Mouse (Mus musculus) embryonic facial prominence, embryonic 13.5 days (tissue): ENCODE measurements around the gene Kif23. TPM values are rescaled to one million over a fixed set of nuclear protein-coding genes. Genes with fewer than 3 reads are reported as not detected.

ENCODE experiments used
- ATAC-seq: fragments of 200-750 bp; cut with Nextera tagmentation; 2 replicates; pipeline ENCODE4 v1.8.0; 2017; ENCODE audit warnings: low read depth; ENCODE audit not compliant: insufficient number of reproducible peaks, insufficient read depth, low FRiP score, low TSS enrichment
- H3K27ac ChIP-seq: fragments of 300-500 bp; sonication (generic); 2 replicates; pipeline ENCODE4 v1.5.1; 2015; ENCODE audit warnings: moderate library complexity, mild to moderate bottlenecking, inconsistent platforms
- H3K27me3 ChIP-seq: fragments of 300-500 bp; sonication (generic); 2 replicates; pipeline ENCODE4 v1.6.1; 2015; ENCODE audit warnings: mild to moderate bottlenecking, inconsistent platforms
- H3K36me3 ChIP-seq: fragments of 300-500 bp; sonication (generic); 2 replicates; pipeline ENCODE4 v1.6.1; 2015; ENCODE audit warnings: mild to moderate bottlenecking, inconsistent platforms
- H3K4me1 ChIP-seq: fragments of 300-500 bp; sonication (generic); 2 replicates; pipeline ENCODE4 v1.6.1; 2015; ENCODE audit warnings: inconsistent platforms
- H3K4me2 ChIP-seq: fragments of 300-500 bp; sonication (generic); 2 replicates; pipeline ENCODE4 v1.6.1; 2015; ENCODE audit warnings: moderate library complexity, mild to moderate bottlenecking, inconsistent platforms
- H3K4me3 ChIP-seq: fragments of 300-500 bp; sonication (generic); 2 replicates; pipeline ENCODE4 v1.5.1; 2015; ENCODE audit warnings: mild to moderate bottlenecking, inconsistent platforms
- H3K9ac ChIP-seq: fragments of 300-500 bp; sonication (generic); 2 replicates; pipeline ENCODE4 v1.6.1; 2015; ENCODE audit warnings: mild to moderate bottlenecking, inconsistent platforms
- H3K9me3 ChIP-seq: fragments of 300-500 bp; sonication (generic); 2 replicates; pipeline ENCODE4 v1.6.1; 2016; ENCODE audit warnings: inconsistent platforms
- WGBS: fragments of 180-500 bp; shearing (Covaris S2); methylation state at CpG from one replicate; pipeline ENCODE4 v1.1.7; 2015; ENCODE audit warnings: mixed read lengths; 5-methylcytosine and 5-hydroxymethylcytosine counted together
- polyA plus RNA-seq: library from polyadenylated mRNA; unstranded; fragments of >200 nt; fragmentation: Nextera tagmentation; extraction: Ambion mirVana; gene quantifications from 2 replicates; pipeline ENCODE4 v1.2.1, GENCODE M21; 2015

The Kif23 gene
- polyA plus RNA-seq, 1 experiment from 2014 or later: 108 TPM

- H3K9ac ChIP-seq: no peak overlapping the region
- H3K4me2 ChIP-seq: no peak overlapping the region
- ATAC-seq: no peak
- H3K36me3 ChIP-seq: peaks cover 27% of the 10 kb centered on the region
- WGBS: 57% methylated on average over 6 of the region's 6 CpGs
- H3K4me1 ChIP-seq: peaks cover 20% of the 10 kb centered on the region
- H3K27ac ChIP-seq: no peak overlapping the region
- no peaks in the 10 kb centered on the region for H3K9me3 ChIP-seq
- H3K4me3 ChIP-seq: no peak overlapping the region
- no peaks in the 10 kb centered on the region for H3K27me3 ChIP-seq
These were observed 35.1 kb downstream of the Kif23 start for GRCm38 (mm10) chr9:61911300-61912128.

- 0 out of 2 replicates have a peak, but pooled peaks have one; percentile 5 for ATAC-seq
- no peak overlapping the region for H3K27ac ChIP-seq
- H3K4me3 ChIP-seq: no peak overlapping the region
- 43% methylated on average over 20 of the region's 20 CpGs for WGBS
- peaks cover 27% of the 10 kb centered on the region for H3K36me3 ChIP-seq
- H3K9ac ChIP-seq: no peak overlapping the region
- H3K27me3 ChIP-seq: no peaks in the 10 kb centered on the region
- peaks cover 22% of the 10 kb centered on the region for H3K4me1 ChIP-seq
- H3K4me2 ChIP-seq: no peak overlapping the region
- no peaks in the 10 kb centered on the region for H3K9me3 ChIP-seq
These were observed 35.9 kb downstream of the Kif23 start for GRCm38 (mm10) chr9:61910526-61911256.

- Histone ChIP-seq H3K9me3 (no peaks in the 10 kb centered on the region), H3K27ac (no peak overlapping the region), H3K4me2 (no peak overlapping the region), H3K36me3 (peaks cover 27% of the 10 kb centered on the region), H3K4me1 (peaks cover 29% of the 10 kb centered on the region), H3K9ac (no peak overlapping the region), H3K27me3 (no peaks in the 10 kb centered on the region), H3K4me3 (no peak overlapping the region)
- WGBS: 85% methylated on average over 1 of the region's 1 CpGs
- no peak for ATAC-seq
These were observed 36.9 kb downstream of the Kif23 start for GRCm38 (mm10) chr9:61909633-61910032.

GRCm38 (mm10) chr9:61908832-61909407, 37.7 kb downstream of the Kif23 start:
- no peaks in the 10 kb centered on the region for H3K9me3 ChIP-seq
- no peaks in the 10 kb centered on the region for H3K27me3 ChIP-seq
- no peak overlapping the region for H3K4me2 ChIP-seq
- peaks cover 36% of the 10 kb centered on the region for H3K4me1 ChIP-seq
- H3K36me3 ChIP-seq: peaks cover 27% of the 10 kb centered on the region
- no peak overlapping the region for H3K27ac ChIP-seq
- H3K9ac ChIP-seq: no peak overlapping the region
- 89% methylated on average over 11 of the region's 11 CpGs for WGBS
- no peak overlapping the region for H3K4me3 ChIP-seq
- no peak for ATAC-seq

- ATAC-seq: no peak
- WGBS: 75% methylated on average over 3 of the region's 3 CpGs
- Histone ChIP-seq H3K9ac (no peak overlapping the region), H3K4me1 (peaks cover 37% of the 10 kb centered on the region), H3K36me3 (peaks cover 24% of the 10 kb centered on the region), H3K27ac (no peak overlapping the region), H3K4me3 (no peak overlapping the region), H3K4me2 (no peak overlapping the region), H3K9me3 (no peaks in the 10 kb centered on the region), H3K27me3 (no peaks in the 10 kb centered on the region)
These were observed 38.2 kb downstream of the Kif23 start for GRCm38 (mm10) chr9:61908341-61908740.

GRCm38 (mm10) chr9:61907621-61908295, 38.8 kb downstream of the Kif23 start:
- no peaks in the 10 kb centered on the region for H3K27me3 ChIP-seq

GRCm38 (mm10) chr9:61906912-61907311, 39.7 kb downstream of the Kif23 start:
- Histone ChIP-seq H3K36me3 (peaks cover 10% of the 10 kb centered on the region), H3K9me3 (no peaks in the 10 kb centered on the region), H3K27ac (no peak overlapping the region), H3K4me2 (no peak overlapping the region), H3K4me1 (peaks cover 25% of the 10 kb centered on the region), H3K4me3 (no peak overlapping the region), H3K27me3 (0 out of 2 replicates have a peak, but pooled peaks cover 5% of the 10 kb centered on the region), H3K9ac (no peak overlapping the region)
- 65% methylated on average over 10 of the region's 10 CpGs for WGBS
- no peak for ATAC-seq

More at GRCm38 (mm10) chr9:61907621-61908295, 38.8 kb downstream of the Kif23 start:
- Histone ChIP-seq H3K4me1 (peaks cover 33% of the 10 kb centered on the region), H3K36me3 (peaks cover 19% of the 10 kb centered on the region), H3K4me2 (no peak overlapping the region), H3K9me3 (no peaks in the 10 kb centered on the region), H3K4me3 (no peak overlapping the region), H3K9ac (no peak overlapping the region), H3K27ac (no peak overlapping the region)
- WGBS: 75% methylated on average over 4 of the region's 4 CpGs
- ATAC-seq: no peak

- Histone ChIP-seq H3K27ac (no peak overlapping the region; the same call in 1 of the 2 replicates), H3K4me2 (no peak overlapping the region), H3K4me1 (peaks cover 22% of the 10 kb centered on the region), H3K36me3 (no peaks in the 10 kb centered on the region), H3K27me3 (peaks cover 11% of the 10 kb centered on the region; the same call in 1 of the 2 replicates), H3K9me3 (no peaks in the 10 kb centered on the region), H3K4me3 (no peak overlapping the region), H3K9ac (no peak overlapping the region)
- ATAC-seq: no peak
- 49% methylated on average over 5 of the region's 5 CpGs for WGBS
These were observed 41.0 kb downstream of the Kif23 start for GRCm38 (mm10) chr9:61905576-61905975.

GRCm38 (mm10) chr9:61904201-61904600, 42.4 kb downstream of the Kif23 start:
- ATAC-seq: no peak
- Histone ChIP-seq H3K9ac (0 out of 2 replicates have a peak overlapping the region, but pooled peaks have one; percentile 16), H3K27ac (peak overlapping the region; percentile 66), H3K4me3 (no peak overlapping the region), H3K36me3 (no peaks in the 10 kb centered on the region), H3K27me3 (peaks cover 15% of the 10 kb centered on the region), H3K4me1 (peaks cover 26% of the 10 kb centered on the region), H3K9me3 (no peaks in the 10 kb centered on the region), H3K4me2 (no peak overlapping the region)
- WGBS: 35% methylated on average over 7 of the region's 7 CpGs

- 62% methylated on average over 9 of the region's 9 CpGs for WGBS
- H3K36me3 ChIP-seq: no peaks in the 10 kb centered on the region
- H3K4me3 ChIP-seq: no peak overlapping the region
- H3K27ac ChIP-seq: no peak overlapping the region
- H3K9me3 ChIP-seq: no peaks in the 10 kb centered on the region
- H3K27me3 ChIP-seq: peaks cover 21% of the 10 kb centered on the region
- ATAC-seq: no peak
- no peak overlapping the region for H3K9ac ChIP-seq
- H3K4me2 ChIP-seq: no peak overlapping the region
- peaks cover 34% of the 10 kb centered on the region for H3K4me1 ChIP-seq
These were observed 44.1 kb downstream of the Kif23 start for GRCm38 (mm10) chr9:61902445-61902844.

GRCm38 (mm10) chr9:61901574-61901973, 45.0 kb downstream of the Kif23 start:
- H3K9me3 ChIP-seq: no peaks in the 10 kb centered on the region
- H3K4me1 ChIP-seq: peaks cover 34% of the 10 kb centered on the region
- WGBS: 60% methylated on average over 4 of the region's 4 CpGs
- H3K4me2 ChIP-seq: no peak overlapping the region
- H3K27me3 ChIP-seq: peaks cover 23% of the 10 kb centered on the region
- H3K9ac ChIP-seq: no peak overlapping the region
- H3K4me3 ChIP-seq: no peak overlapping the region
- no peaks in the 10 kb centered on the region for H3K36me3 ChIP-seq
- ATAC-seq: no peak
- H3K27ac ChIP-seq: no peak overlapping the region
